Mouse (Mus musculus): ENCODE results near the gene Lcor. TPM values are rescaled to one million over a fixed set of nuclear protein-coding genes. Genes with fewer than 3 reads are reported as not detected.

Gene Lcor
- polyA plus RNA-seq, 1 experiment from 2014 or later = 13.9 TPM

DNA sequence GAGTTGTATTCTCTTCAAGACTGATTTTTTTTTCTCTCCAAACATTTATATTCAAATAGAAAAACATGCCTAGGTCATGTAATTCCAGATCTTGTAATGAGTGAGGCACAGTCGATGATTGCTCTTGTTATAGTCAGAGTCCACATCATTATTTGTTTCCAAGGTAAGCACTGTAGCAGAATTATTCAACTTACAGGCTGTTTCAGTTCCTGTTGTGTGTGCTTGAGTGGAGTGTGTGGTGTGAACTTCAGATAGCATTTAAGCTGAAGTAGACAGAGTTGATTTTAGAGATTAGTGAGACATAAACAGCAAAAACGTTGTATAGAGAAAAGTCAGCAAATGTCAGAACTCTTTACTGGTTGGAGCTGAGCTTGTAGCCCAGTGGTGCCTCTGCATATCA lies 86.4 kb downstream of the Lcor start:
- H3K4me1 ChIP-seq (ENCODE audit: control insufficient read depth, insufficient read depth, low read length) = no peaks in the 10 kb centered on the region
- H3K9me3 ChIP-seq (replicated peaks; ENCODE audit: control insufficient read depth, low read length, poor library complexity, severe bottlenecking) = no peaks in the 10 kb centered on the region
- H3K27ac ChIP-seq (ENCODE audit: low read length) = no peak overlapping the region
- ATAC-seq = no peak
- H3K4me3 ChIP-seq (ENCODE audit: low read depth, low read length) = no peak overlapping the region
- no peak overlapping the region for H3K9ac ChIP-seq (ENCODE audit: low read depth, low read length)
- H3K27me3 ChIP-seq (ENCODE audit: control insufficient read depth, insufficient read depth, low read depth, low read length) = no peaks in the 10 kb centered on the region
- no peaks in the 10 kb centered on the region for H3K36me3 ChIP-seq (ENCODE audit: control insufficient read depth, insufficient read depth, low read length)
- no peak overlapping the region for H3K4me2 ChIP-seq (ENCODE audit: low read length)
- 76% methylated on average over 2 of the region's 2 CpGs for WGBS

DNA sequence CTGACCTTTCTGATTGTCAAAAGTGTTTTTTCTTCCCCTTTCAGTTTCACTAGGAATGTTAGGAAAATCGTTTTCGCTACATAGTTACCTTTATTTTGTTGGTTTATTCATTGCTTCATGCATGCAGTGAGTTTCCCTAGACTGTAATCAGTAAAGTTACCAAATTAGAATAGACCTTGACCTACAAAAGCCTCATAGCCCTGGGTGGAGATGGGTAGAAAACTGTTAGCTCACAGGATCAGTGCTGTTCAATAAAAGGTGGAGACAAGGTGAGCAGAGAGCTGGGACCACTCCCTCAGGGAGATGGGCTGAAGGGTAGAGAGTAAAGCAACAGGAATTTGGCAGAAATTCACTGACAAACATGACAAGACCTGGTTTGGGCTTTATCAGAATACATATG lies 91.3 kb downstream of the Lcor start:
- no peak overlapping the region for H3K4me2 ChIP-seq (ENCODE audit: low read length)
- H3K4me3 ChIP-seq (ENCODE audit: low read depth, low read length) = no peak overlapping the region
- WGBS = 86% methylated on average over 2 of the region's 2 CpGs
- no peaks in the 10 kb centered on the region for H3K4me1 ChIP-seq (ENCODE audit: control insufficient read depth, insufficient read depth, low read length)
- H3K27ac ChIP-seq (ENCODE audit: low read length) = no peak overlapping the region
- H3K27me3 ChIP-seq (ENCODE audit: control insufficient read depth, insufficient read depth, low read depth, low read length) = no peaks in the 10 kb centered on the region
- ATAC-seq = no peak
- no peaks in the 10 kb centered on the region for H3K9me3 ChIP-seq (replicated peaks; ENCODE audit: control insufficient read depth, low read length, poor library complexity, severe bottlenecking)
- no peak overlapping the region for H3K9ac ChIP-seq (ENCODE audit: low read depth, low read length)
- H3K36me3 ChIP-seq (ENCODE audit: control insufficient read depth, insufficient read depth, low read length) = no peaks in the 10 kb centered on the region

DNA sequence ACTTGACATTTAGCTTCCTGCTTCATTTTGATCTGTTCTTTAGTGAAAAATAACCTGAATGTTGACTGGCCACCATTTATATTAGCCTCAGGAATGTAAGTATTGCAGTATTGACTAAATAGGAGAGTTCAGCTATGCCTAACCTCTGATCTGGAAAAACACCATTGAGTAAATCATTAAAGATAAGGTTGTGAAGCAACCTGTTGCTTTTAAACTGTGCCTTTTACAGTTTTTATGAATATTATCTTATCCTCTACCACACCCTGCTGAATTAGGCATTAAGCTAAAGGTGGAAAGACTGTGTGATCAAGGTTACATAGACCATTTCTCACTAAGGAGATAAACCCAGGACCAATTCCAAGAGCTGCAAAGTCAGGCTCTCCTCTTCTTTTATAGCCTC lies 95.1 kb downstream of the Lcor start:
- H3K27ac ChIP-seq (ENCODE audit: low read length) = no peak overlapping the region
- H3K27me3 ChIP-seq (ENCODE audit: control insufficient read depth, insufficient read depth, low read depth, low read length) = no peaks in the 10 kb centered on the region

DNA sequence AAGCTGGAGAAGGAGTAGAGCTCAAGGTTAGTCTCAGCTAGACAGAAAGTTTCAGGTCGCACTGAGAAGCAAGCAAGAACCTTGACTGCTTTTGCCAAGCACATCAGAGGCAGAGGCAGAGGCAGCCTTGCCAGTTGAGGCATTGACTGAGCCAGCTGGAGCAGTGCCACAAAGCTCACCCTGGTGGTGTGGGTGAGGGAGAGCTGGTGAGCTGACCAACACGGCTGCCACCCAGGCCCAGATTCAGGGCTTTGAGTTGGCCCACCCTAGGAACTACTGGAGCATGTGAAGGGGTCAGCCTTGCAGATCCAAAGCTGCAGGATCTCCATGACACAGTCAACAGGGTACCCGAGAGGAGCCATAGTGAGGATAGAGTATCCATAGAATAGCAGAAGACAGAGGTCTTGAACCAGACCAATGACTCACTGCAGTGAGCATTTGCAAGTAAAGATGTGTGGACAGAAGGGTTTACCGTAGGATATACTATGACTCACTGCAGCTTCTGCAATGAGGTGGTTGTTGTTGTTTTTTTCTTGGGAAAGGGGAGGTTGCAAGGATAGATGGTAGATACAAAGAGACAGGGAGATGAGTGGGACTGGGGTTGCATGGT lies 97.0 kb downstream of the Lcor start:
- H3K9me3 ChIP-seq (replicated peaks; ENCODE audit: control insufficient read depth, low read length, poor library complexity, severe bottlenecking) = no peaks in the 10 kb centered on the region
- H3K4me1 ChIP-seq (ENCODE audit: control insufficient read depth, insufficient read depth, low read length) = no peaks in the 10 kb centered on the region
- no peak overlapping the region for H3K4me2 ChIP-seq (ENCODE audit: low read length)
- no peak overlapping the region for H3K27ac ChIP-seq (ENCODE audit: low read length)
- H3K9ac ChIP-seq (ENCODE audit: low read depth, low read length) = no peak overlapping the region
- no peaks in the 10 kb centered on the region for H3K27me3 ChIP-seq (ENCODE audit: control insufficient read depth, insufficient read depth, low read depth, low read length)
- H3K36me3 ChIP-seq (ENCODE audit: control insufficient read depth, insufficient read depth, low read length) = peaks cover 16% of the 10 kb centered on the region
- ATAC-seq = no peak
- 87% methylated on average over 4 of the region's 4 CpGs for WGBS
- no peak overlapping the region for H3K4me3 ChIP-seq (ENCODE audit: low read depth, low read length)

More for the DNA sequence above, 95.1 kb downstream of the Lcor start:
- Histone ChIP-seq H3K4me3 (ENCODE audit: low read depth, low read length) (no peak overlapping the region), H3K9me3 (replicated peaks; ENCODE audit: control insufficient read depth, low read length, poor library complexity, severe bottlenecking) (no peaks in the 10 kb centered on the region), H3K4me2 (ENCODE audit: low read length) (no peak overlapping the region), H3K4me1 (ENCODE audit: control insufficient read depth, insufficient read depth, low read length) (no peaks in the 10 kb centered on the region), H3K36me3 (ENCODE audit: control insufficient read depth, insufficient read depth, low read length) (peaks cover 9% of the 10 kb centered on the region), H3K9ac (ENCODE audit: low read depth, low read length) (no peak overlapping the region)
- no peak for ATAC-seq

DNA sequence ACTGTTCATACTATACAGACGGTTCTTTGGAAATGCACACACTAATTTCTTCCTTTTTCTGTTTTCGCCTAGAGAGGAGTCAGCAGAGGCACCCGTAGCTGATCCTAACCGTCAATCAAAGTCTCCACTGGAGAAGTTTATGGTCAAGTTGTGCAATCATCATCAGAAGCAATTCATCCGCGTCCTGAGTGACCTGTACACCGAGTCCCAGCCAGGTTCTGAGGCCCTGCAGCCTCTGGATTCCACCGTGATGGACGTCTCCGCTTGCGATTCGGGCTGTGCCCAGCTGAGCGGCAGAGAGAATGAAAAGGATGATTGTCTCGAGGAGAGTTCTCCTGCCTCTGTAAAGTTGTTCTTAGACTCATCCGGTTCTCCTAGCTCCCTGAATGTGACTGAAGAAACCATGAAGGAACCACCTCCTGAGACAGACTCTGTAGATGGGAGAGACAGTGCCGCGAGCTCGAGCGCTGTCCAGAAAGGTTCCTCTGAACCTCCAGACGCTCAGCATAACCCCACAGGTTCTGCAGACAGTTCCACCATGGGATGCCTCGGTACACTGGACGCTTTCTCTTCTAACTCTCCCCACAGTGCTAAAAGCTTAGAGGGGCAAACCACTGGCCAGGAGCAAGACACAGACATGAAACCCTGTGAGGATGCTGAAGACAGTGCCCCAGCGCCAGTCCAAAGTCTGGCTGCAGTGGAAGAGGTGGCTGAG lies 99.4 kb downstream of the Lcor start, which contains the start of gene Gm340:
Gm340 (plus strand) TSS at position 665 of the 715 bp plus-strand sequence.
- ATAC-seq = no peak
- no peaks in the 10 kb centered on the region for H3K4me1 ChIP-seq (ENCODE audit: control insufficient read depth, insufficient read depth, low read length)
- no peak within 1 kb of the TSS for H3K4me2 ChIP-seq (ENCODE audit: low read length)
- H3K27ac ChIP-seq (ENCODE audit: low read length) = no peak within 1 kb of the TSS
- H3K36me3 ChIP-seq (ENCODE audit: control insufficient read depth, insufficient read depth, low read length) = peaks cover 19% of the 10 kb centered on the region
- H3K9me3 ChIP-seq (replicated peaks; ENCODE audit: control insufficient read depth, low read length, poor library complexity, severe bottlenecking) = no peaks in the 10 kb centered on the region
- 93% methylated on average over 23 of the region's 23 CpGs for WGBS
- H3K4me3 ChIP-seq (ENCODE audit: low read depth, low read length) = no peak within 1 kb of the TSS
- no peaks in the 10 kb centered on the region for H3K27me3 ChIP-seq (ENCODE audit: control insufficient read depth, insufficient read depth, low read depth, low read length)
- H3K9ac ChIP-seq (ENCODE audit: low read depth, low read length) = no peak within 1 kb of the TSS

DNA sequence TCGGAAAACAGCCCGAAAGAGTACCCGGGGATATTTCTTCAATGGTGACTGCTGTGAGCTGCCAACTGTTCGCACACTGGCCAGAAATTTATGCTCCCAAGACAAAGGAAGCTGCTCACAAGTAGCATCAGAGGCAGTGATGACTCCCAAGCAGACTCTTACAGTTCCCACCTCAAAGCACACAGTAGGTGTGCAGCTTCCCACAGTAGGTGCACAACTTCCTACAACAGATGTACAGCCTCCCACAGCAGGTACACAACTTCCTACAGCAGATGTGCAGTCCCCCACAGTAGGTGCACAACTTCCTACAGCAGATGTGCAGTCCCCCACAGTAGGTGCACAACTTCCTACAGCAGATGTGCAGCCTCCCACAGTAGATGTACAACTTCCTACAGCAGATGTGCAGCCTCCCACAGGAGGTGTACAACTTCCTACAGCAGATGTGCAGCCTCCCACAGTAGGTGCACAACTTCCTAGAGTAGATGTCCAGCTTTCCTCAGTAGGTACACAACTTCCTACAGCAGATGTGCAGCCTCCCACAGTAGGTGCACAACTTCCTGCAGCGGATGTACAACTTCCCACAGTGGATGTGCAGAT lies 100.6 kb downstream of the Lcor start:
- Histone ChIP-seq H3K9ac (ENCODE audit: low read depth, low read length) (no peak overlapping the region), H3K4me3 (ENCODE audit: low read depth, low read length) (no peak overlapping the region), H3K4me1 (ENCODE audit: control insufficient read depth, insufficient read depth, low read length) (no peaks in the 10 kb centered on the region), H3K27ac (ENCODE audit: low read length) (no peak overlapping the region), H3K36me3 (ENCODE audit: control insufficient read depth, insufficient read depth, low read length) (peaks cover 19% of the 10 kb centered on the region), H3K9me3 (replicated peaks; ENCODE audit: control insufficient read depth, low read length, poor library complexity, severe bottlenecking) (no peaks in the 10 kb centered on the region), H3K4me2 (ENCODE audit: low read length) (no peak overlapping the region), H3K27me3 (ENCODE audit: control insufficient read depth, insufficient read depth, low read depth, low read length) (no peaks in the 10 kb centered on the region)
- WGBS = 97% methylated on average over 5 of the region's 5 CpGs
- ATAC-seq = no peak

DNA sequence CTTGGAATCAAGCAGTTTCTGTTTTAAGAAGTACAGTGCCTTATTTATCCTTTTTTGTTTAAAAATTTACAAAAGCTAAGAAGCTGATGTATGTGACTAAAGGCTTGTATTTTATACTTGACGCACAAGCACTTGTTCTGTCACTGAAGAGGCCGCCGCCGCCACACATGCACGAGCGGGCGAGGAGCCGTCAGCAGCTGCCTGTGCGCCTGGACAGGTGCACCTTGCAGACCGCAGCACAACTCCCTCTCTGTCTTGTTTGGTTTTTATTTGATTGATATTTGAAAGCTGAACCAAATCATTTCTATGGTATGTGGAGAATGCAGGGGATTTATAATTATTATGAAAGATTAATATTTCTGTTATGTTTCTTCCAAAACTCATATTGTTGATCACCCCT lies 104.3 kb downstream of the Lcor start:
- ATAC-seq = no peak
- Histone ChIP-seq H3K4me2 (ENCODE audit: low read length) (no peak overlapping the region), H3K36me3 (ENCODE audit: control insufficient read depth, insufficient read depth, low read length) (peaks cover 18% of the 10 kb centered on the region), H3K27ac (ENCODE audit: low read length) (no peak overlapping the region), H3K9ac (ENCODE audit: low read depth, low read length) (no peak overlapping the region), H3K9me3 (replicated peaks; ENCODE audit: control insufficient read depth, low read length, poor library complexity, severe bottlenecking) (no peaks in the 10 kb centered on the region), H3K27me3 (ENCODE audit: control insufficient read depth, insufficient read depth, low read depth, low read length) (no peaks in the 10 kb centered on the region), H3K4me1 (ENCODE audit: control insufficient read depth, insufficient read depth, low read length) (no peaks in the 10 kb centered on the region), H3K4me3 (ENCODE audit: low read depth, low read length) (no peak overlapping the region)
- WGBS = 89% methylated on average over 10 of the region's 10 CpGs

DNA sequence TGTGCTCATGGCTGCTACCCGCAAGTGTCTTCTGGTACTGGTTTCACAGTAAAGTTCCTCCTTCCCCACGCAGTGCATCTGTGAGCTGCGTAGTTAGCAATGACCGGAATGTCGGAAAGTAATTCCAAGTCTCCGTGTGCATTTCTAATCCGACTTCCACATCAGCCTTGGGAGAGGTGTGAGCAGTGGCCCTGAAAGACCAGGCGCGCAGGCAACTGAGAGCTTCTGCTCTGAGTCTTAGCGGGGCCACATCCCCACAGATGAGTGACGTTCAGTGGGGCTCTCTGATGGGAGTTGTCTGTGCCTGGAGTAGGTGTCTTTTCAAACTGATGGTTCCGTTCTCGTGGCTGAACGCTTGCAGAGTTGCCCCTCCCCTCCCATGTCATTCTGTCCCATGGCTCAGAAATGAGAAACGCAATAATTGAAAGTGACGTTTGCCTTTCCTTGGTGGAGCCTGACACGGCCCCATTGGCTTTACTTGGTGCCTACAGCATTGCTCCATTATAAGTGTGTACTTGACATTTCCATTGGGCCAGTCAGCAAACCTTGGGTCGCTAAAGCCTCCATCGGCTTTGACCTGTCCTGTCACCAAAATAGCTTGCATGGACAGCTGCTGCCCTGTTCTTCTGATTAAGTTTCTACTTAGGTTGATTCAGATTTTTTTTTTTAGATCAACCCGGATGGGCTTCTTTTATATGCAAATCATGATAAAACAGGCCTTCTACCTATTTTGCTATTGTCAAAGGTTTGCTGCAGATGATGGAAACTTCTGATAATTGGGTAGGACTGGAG lies 105.2 kb downstream of the Lcor start:
- Histone ChIP-seq H3K9me3 (replicated peaks; ENCODE audit: control insufficient read depth, low read length, poor library complexity, severe bottlenecking) (no peaks in the 10 kb centered on the region), H3K4me2 (ENCODE audit: low read length) (no peak overlapping the region), H3K4me3 (ENCODE audit: low read depth, low read length) (no peak overlapping the region), H3K27me3 (ENCODE audit: control insufficient read depth, insufficient read depth, low read depth, low read length) (no peaks in the 10 kb centered on the region), H3K4me1 (ENCODE audit: control insufficient read depth, insufficient read depth, low read length) (no peaks in the 10 kb centered on the region), H3K9ac (ENCODE audit: low read depth, low read length) (no peak overlapping the region), H3K36me3 (ENCODE audit: control insufficient read depth, insufficient read depth, low read length) (peaks cover 10% of the 10 kb centered on the region; the same call in 1 of the 2 replicates), H3K27ac (ENCODE audit: low read length) (no peak overlapping the region)
- ATAC-seq = no peak
- 79% methylated on average over 20 of the region's 20 CpGs for WGBS

All from midbrain, embryonic 16.5 days (tissue).